Mouse (Mus musculus): ENCODE data around the gene Plcz1.

Gene Plcz1

GRCm38 (mm10) chr6:140041357-140041756 is at the start of gene Plcz1:
Gene Plcz1, minus strand, starts transcription at chr6:140041457.
- DNase-seq (ENCODE audit: low spot score in 2 of 2) = no peak

GRCm38 (mm10) chr6:140089855-140090254 is 48.6 kb upstream of the Plcz1 start:
- DNase-seq (ENCODE audit: low spot score in 2 of 2) = no peak

- no peak for DNase-seq (ENCODE audit: low spot score in 2 of 2)
These were observed 40.5 kb upstream of the Plcz1 start for GRCm38 (mm10) chr6:140081739-140082138.

- no peak for DNase-seq (ENCODE audit: low spot score in 2 of 2)
These were observed 39.7 kb upstream of the Plcz1 start for GRCm38 (mm10) chr6:140080933-140081332.

- DNase-seq (ENCODE audit: low spot score in 2 of 2) = no peak
These were observed 27.9 kb upstream of the Plcz1 start for GRCm38 (mm10) chr6:140069177-140069576.

GRCm38 (mm10) chr6:140054271-140054928 is 13.1 kb upstream of the Plcz1 start:
- peak in 1 of 2 experiments; percentile 31 for DNase-seq (ENCODE audit: low spot score in 2 of 2)

GRCm38 (mm10) chr6:140051476-140051875 is 10.2 kb upstream of the Plcz1 start:
- no peak for DNase-seq (ENCODE audit: low spot score in 2 of 2)

GRCm38 (mm10) chr6:140040952-140041351 is 305 bp downstream of the Plcz1 start, which contains the start of gene Capza3:
Gene Capza3, plus strand, starts transcription at chr6:140041252.
- DNase-seq (ENCODE audit: low spot score in 2 of 2) = no peak

- DNase-seq (ENCODE audit: low spot score in 2 of 2) = no peak
These were observed 16.9 kb downstream of the Plcz1 start for GRCm38 (mm10) chr6:140024404-140024803.

GRCm38 (mm10) chr6:140005181-140005580 is 36.1 kb downstream of the Plcz1 start:
- DNase-seq (ENCODE audit: low spot score in 2 of 2) = no peak

- DNase-seq (ENCODE audit: low spot score in 2 of 2) = no peak
These were observed 51.7 kb downstream of the Plcz1 start for GRCm38 (mm10) chr6:139989597-139989996.

GRCm38 (mm10) chr6:139989075-139989474 is 52.2 kb downstream of the Plcz1 start:
- DNase-seq (ENCODE audit: low spot score in 2 of 2) = no peak

- no peak for DNase-seq (ENCODE audit: low spot score in 2 of 2)
These were observed 54.7 kb downstream of the Plcz1 start for GRCm38 (mm10) chr6:139986564-139986963.

- DNase-seq (ENCODE audit: low spot score in 2 of 2) = no peak
These were observed 57.2 kb downstream of the Plcz1 start for GRCm38 (mm10) chr6:139984069-139984468.

- DNase-seq (ENCODE audit: low spot score in 2 of 2) = no peak
These were observed 60.2 kb downstream of the Plcz1 start for GRCm38 (mm10) chr6:139981061-139981460.

- DNase-seq (ENCODE audit: low spot score in 2 of 2) = no peak
These were observed 63.1 kb downstream of the Plcz1 start for GRCm38 (mm10) chr6:139978114-139978513.

- DNase-seq (ENCODE audit: low spot score in 2 of 2) = no peak
These were observed 66.6 kb downstream of the Plcz1 start for GRCm38 (mm10) chr6:139974668-139975067.

GRCm38 (mm10) chr6:139971608-139972298 is 69.5 kb downstream of the Plcz1 start:
- no peak for DNase-seq (ENCODE audit: low spot score in 2 of 2)

- no peak for DNase-seq (ENCODE audit: low spot score in 2 of 2)
These were observed 74.6 kb downstream of the Plcz1 start for GRCm38 (mm10) chr6:139966684-139967083.

- DNase-seq (ENCODE audit: low spot score in 2 of 2) = no peak
These were observed 76.4 kb downstream of the Plcz1 start for GRCm38 (mm10) chr6:139964895-139965294.

GRCm38 (mm10) chr6:139963775-139964174 is 77.5 kb downstream of the Plcz1 start:
- DNase-seq (ENCODE audit: low spot score in 2 of 2) = no peak

GRCm38 (mm10) chr6:139957531-139958241 is 83.6 kb downstream of the Plcz1 start:
- DNase-seq (ENCODE audit: low spot score in 2 of 2) = no peak

GRCm38 (mm10) chr6:139953596-139953995 is 87.7 kb downstream of the Plcz1 start:
- no peak for DNase-seq (ENCODE audit: low spot score in 2 of 2)

Measured in right cerebral cortex, postnatal 36 days (tissue).